Mouse (Mus musculus) forebrain, embryonic 12.5 days (tissue): ENCODE results near the gene Boc. TPM values are rescaled to one million over a fixed set of nuclear protein-coding genes. Genes with fewer than 3 reads are reported as not detected.

Experiments used
- ATAC-seq: fragments of 200-750 bp; cut with Nextera tagmentation; 2 replicates; pipeline ENCODE4 v1.8.0; 2017; ENCODE audit warnings: moderate TSS enrichment; ENCODE audit not compliant: low FRiP score
- H3K27ac ChIP-seq: fragments of 300-500 bp; sonication (generic); 2 replicates; pipeline ENCODE4 v1.5.1; 2016; ENCODE audit warnings: mild to moderate bottlenecking
- H3K27me3 ChIP-seq: fragments of 300-500 bp; sonication (generic); 2 replicates; pipeline ENCODE4 v1.6.1; 2016; ENCODE audit warnings: mild to moderate bottlenecking
- H3K36me3 ChIP-seq: fragments of 300-500 bp; sonication (generic); replicated peaks from 2 replicates; pipeline ENCODE4 v1.6.1; 2016; ENCODE audit warnings: mild to moderate bottlenecking
- H3K4me1 ChIP-seq: fragments of 300-500 bp; sonication (generic); 2 replicates; pipeline ENCODE4 v1.6.1; 2016
- H3K4me2 ChIP-seq: fragments of 300-500 bp; sonication (generic); 2 replicates; pipeline ENCODE4 v1.6.1; 2016; ENCODE audit warnings: mild to moderate bottlenecking, moderate library complexity
- H3K4me3 ChIP-seq: fragments of 300-500 bp; sonication (generic); replicated peaks from 2 replicates; pipeline ENCODE4 v1.5.1; 2016; ENCODE audit warnings: mild to moderate bottlenecking
- H3K9ac ChIP-seq: fragments of 300-500 bp; sonication (generic); 2 replicates; pipeline ENCODE4 v1.6.1; 2016; ENCODE audit warnings: mild to moderate bottlenecking
- H3K9me3 ChIP-seq: fragments of 300-500 bp; sonication (generic); 2 replicates; pipeline ENCODE4 v1.6.1; 2016
- WGBS: fragments of 180-500 bp; shearing (Covaris S2); methylation state at CpG from one replicate; pipeline ENCODE4 v1.1.7; 2016; 5-methylcytosine and 5-hydroxymethylcytosine counted together
- polyA plus RNA-seq: library from polyadenylated mRNA; unstranded; fragments of >200 nt; fragmentation: Nextera tagmentation; extraction: Ambion mirVana; gene quantifications from 2 replicates; pipeline ENCODE4 v1.2.1, GENCODE M21; 2016

The Boc gene
- polyA plus RNA-seq, 1 experiment from 2014 or later: 28.3 TPM

DNA sequence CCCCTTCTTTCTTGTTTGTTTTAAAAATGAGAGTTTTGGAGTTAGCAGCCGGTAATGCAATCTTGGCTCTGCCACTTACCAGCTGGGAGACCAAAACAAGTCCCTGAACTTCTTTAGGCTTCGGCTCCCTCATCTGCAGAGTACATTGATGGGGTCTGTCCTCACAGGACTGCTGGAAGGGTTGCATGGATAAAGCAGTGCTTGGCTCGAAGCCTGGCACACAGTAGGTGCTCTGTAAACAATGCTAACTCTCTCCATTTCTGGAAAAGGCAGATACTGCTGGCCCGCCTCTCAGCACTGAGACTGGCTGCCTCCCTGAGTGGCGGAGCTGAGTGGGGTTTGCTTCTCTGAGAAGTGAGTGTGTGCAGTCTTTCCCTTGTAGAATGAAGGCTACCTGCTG is 7.2 kb downstream of the Boc start:
- Histone ChIP-seq H3K4me1 (peaks cover 85% of the 10 kb centered on the region), H3K4me3 (no peak overlapping the region)

DNA sequence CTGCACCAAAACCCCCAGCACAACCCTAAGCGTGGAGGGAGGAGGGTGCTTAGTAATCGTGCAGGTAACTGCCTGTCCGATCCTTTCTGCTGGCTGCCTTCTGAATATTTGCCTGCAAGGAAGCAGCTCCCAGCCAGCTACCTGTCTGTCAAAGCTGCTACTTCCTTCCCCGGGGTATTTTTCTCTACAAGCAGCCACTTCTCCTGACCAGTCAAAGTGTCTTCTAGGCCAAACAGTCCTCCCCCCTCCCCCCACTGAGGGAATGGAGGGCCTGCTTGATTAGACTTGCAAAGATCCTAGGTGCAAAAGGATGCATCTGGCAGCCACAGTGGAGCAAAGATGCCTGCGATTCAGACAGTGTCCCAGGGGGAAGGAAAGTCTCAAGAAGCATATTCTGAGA is 7.9 kb downstream of the Boc start:
- H3K9ac ChIP-seq: peak overlapping the region; percentile 36; the same call in 1 of the 2 replicates
- no peak for ATAC-seq
- H3K4me1 ChIP-seq: peaks cover 85% of the 10 kb centered on the region

More for the DNA sequence above, 7.2 kb downstream of the Boc start:
- Histone ChIP-seq H3K9me3 (no peaks in the 10 kb centered on the region), H3K27ac (peak overlapping the region; percentile 77), H3K27me3 (no peaks in the 10 kb centered on the region), H3K9ac (no peak overlapping the region), H3K4me2 (peak overlapping the region; percentile 27), H3K36me3 (peaks cover 22% of the 10 kb centered on the region)
- peak; percentile 24; the same call in 1 of the 2 replicates for ATAC-seq
- WGBS: 32% methylated on average over 5 of the region's 5 CpGs

GRCm38 (mm10) chr16:44549867-44550679 is 8.6 kb downstream of the Boc start:
- Histone ChIP-seq H3K27me3 (no peaks in the 10 kb centered on the region), H3K4me1 (peaks cover 90% of the 10 kb centered on the region), H3K9ac (no peak overlapping the region), H3K36me3 (peaks cover 22% of the 10 kb centered on the region), H3K27ac (peak overlapping the region; percentile 77), H3K4me3 (no peak overlapping the region), H3K4me2 (no peak overlapping the region), H3K9me3 (no peaks in the 10 kb centered on the region)
- ATAC-seq: no peak
- WGBS: 60% methylated on average over 7 of the region's 7 CpGs

More for the DNA sequence above, 7.9 kb downstream of the Boc start:
- Histone ChIP-seq H3K27ac (peak overlapping the region; percentile 77), H3K27me3 (no peaks in the 10 kb centered on the region), H3K36me3 (peaks cover 22% of the 10 kb centered on the region), H3K4me3 (no peak overlapping the region), H3K9me3 (no peaks in the 10 kb centered on the region), H3K4me2 (peak overlapping the region; percentile 27)
- 34% methylated on average over 5 of the region's 5 CpGs for WGBS

GRCm38 (mm10) chr16:44549381-44549780 is 9.3 kb downstream of the Boc start:
- WGBS: 85% methylated on average over 6 of the region's 6 CpGs
- Histone ChIP-seq H3K27ac (no peak overlapping the region), H3K4me1 (peaks cover 91% of the 10 kb centered on the region), H3K9ac (no peak overlapping the region), H3K27me3 (no peaks in the 10 kb centered on the region), H3K36me3 (peaks cover 22% of the 10 kb centered on the region), H3K4me3 (no peak overlapping the region), H3K9me3 (no peaks in the 10 kb centered on the region), H3K4me2 (no peak overlapping the region)
- ATAC-seq: no peak

DNA sequence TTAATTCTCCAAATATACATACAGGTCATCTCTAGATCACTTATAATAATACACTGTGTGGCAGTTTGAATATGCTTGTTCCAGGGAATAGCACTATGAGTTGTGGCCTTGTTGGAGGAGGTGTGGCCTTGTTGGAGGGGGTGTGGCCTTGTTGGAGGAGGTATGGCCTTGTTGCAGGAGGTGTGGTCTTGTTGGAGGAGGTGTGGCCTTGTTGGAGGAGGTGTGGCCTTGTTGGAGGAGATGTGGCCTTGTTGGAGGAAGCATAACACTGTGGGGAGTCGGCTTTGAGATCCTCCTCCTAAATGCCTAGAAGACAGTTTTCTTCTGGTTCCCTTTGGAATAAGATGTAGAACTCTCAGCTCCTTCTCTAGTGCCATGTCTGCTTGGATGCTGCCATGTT is 10.7 kb downstream of the Boc start:
- peaks cover 22% of the 10 kb centered on the region for H3K36me3 ChIP-seq
- no peaks in the 10 kb centered on the region for H3K9me3 ChIP-seq
- H3K27ac ChIP-seq: no peak overlapping the region
- no peak overlapping the region for H3K4me3 ChIP-seq
- H3K4me2 ChIP-seq: no peak overlapping the region
- WGBS: 100% methylated on average over 1 of the region's 1 CpGs
- H3K9ac ChIP-seq: no peak overlapping the region
- no peak for ATAC-seq
- peaks cover 90% of the 10 kb centered on the region for H3K4me1 ChIP-seq
- H3K27me3 ChIP-seq: no peaks in the 10 kb centered on the region

DNA sequence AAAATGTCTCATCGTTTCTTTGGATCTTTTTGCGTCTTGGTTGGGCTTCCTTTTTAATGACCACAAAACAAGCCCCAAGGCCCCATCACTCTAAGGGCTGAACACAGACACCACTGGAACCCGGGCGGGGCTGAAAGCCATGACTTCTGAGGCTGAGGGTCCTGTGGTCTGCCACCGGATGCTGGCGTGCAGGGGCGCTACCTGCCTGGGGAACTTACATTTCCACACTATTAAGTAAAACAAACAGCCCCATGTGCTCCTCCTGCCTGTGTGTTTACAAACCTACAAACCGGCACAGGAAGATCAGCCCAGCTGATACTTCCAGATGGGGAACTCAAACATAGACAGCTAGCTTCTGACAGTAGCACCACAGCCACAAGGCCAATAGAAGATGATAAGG is 11.9 kb downstream of the Boc start:
- no peak overlapping the region for H3K4me3 ChIP-seq
- no peak overlapping the region for H3K4me2 ChIP-seq
- no peaks in the 10 kb centered on the region for H3K9me3 ChIP-seq
- WGBS: 84% methylated on average over 8 of the region's 8 CpGs
- H3K27ac ChIP-seq: 0 out of 2 replicates have a peak overlapping the region, but pooled peaks have one; percentile 31
- peaks cover 22% of the 10 kb centered on the region for H3K36me3 ChIP-seq
- H3K9ac ChIP-seq: no peak overlapping the region
- ATAC-seq: no peak
- peaks cover 90% of the 10 kb centered on the region for H3K4me1 ChIP-seq
- no peaks in the 10 kb centered on the region for H3K27me3 ChIP-seq

DNA sequence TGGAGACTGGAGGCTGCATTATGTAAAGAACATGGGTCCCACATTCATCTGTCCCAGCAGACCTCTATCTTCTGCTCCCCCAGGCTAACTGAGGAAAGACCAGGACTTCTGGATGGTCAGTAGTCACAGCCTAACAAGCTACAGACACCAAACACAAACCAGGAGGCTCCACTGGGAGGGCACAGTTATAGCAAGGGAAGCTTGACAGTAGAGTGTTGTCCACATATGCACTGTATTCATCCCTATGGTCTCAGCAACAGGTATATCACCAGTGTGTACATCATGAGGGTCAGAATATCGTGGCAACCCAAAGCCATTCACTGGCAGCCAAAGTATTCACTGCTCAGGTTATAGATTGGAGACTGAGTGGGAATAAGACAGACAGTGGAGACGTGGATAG is 12.8 kb downstream of the Boc start:
- no peaks in the 10 kb centered on the region for H3K27me3 ChIP-seq
- no peak overlapping the region for H3K9ac ChIP-seq
- WGBS: 79% methylated on average over 2 of the region's 2 CpGs
- H3K4me2 ChIP-seq: no peak overlapping the region
- H3K36me3 ChIP-seq: peaks cover 22% of the 10 kb centered on the region
- peaks cover 90% of the 10 kb centered on the region for H3K4me1 ChIP-seq
- no peak overlapping the region for H3K4me3 ChIP-seq
- ATAC-seq: no peak
- no peak overlapping the region for H3K27ac ChIP-seq
- H3K9me3 ChIP-seq: no peaks in the 10 kb centered on the region

- Histone ChIP-seq H3K9ac (no peak overlapping the region), H3K4me3 (no peak overlapping the region), H3K27ac (0 out of 2 replicates have a peak overlapping the region, but pooled peaks have one; percentile 2), H3K27me3 (no peaks in the 10 kb centered on the region), H3K4me1 (peaks cover 90% of the 10 kb centered on the region), H3K9me3 (no peaks in the 10 kb centered on the region), H3K4me2 (no peak overlapping the region), H3K36me3 (peaks cover 22% of the 10 kb centered on the region)
- no peak for ATAC-seq
- WGBS: 32% methylated on average over 7 of the region's 7 CpGs
These were observed 13.5 kb downstream of the Boc start for GRCm38 (mm10) chr16:44545153-44545552.

DNA sequence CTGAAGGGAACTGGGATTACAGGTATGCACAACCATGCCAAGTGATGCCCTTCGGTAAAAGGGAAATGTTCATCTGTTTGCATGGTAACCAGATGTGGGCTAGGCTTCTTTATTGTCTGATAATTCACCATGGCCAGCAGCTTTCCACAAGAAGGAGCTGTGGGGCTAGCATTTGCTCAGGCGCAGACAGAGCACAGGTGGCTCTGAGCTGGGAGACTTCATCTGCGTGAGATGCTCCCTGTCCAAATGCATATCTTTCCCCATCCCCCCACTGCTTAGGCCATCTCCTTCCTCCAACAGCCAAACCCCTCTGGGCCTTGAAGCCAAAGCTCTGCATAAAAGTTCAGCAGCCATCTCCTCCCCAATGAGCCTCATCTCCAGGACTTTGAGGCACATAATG is 15.6 kb downstream of the Boc start:
- Histone ChIP-seq H3K4me1 (peaks cover 94% of the 10 kb centered on the region), H3K27ac (0 out of 2 replicates have a peak overlapping the region, but pooled peaks have one; percentile 27), H3K36me3 (peaks cover 11% of the 10 kb centered on the region), H3K4me3 (no peak overlapping the region), H3K4me2 (no peak overlapping the region), H3K9ac (no peak overlapping the region), H3K9me3 (no peaks in the 10 kb centered on the region), H3K27me3 (no peaks in the 10 kb centered on the region)
- 55% methylated on average over 3 of the region's 3 CpGs for WGBS
- ATAC-seq: no peak

DNA sequence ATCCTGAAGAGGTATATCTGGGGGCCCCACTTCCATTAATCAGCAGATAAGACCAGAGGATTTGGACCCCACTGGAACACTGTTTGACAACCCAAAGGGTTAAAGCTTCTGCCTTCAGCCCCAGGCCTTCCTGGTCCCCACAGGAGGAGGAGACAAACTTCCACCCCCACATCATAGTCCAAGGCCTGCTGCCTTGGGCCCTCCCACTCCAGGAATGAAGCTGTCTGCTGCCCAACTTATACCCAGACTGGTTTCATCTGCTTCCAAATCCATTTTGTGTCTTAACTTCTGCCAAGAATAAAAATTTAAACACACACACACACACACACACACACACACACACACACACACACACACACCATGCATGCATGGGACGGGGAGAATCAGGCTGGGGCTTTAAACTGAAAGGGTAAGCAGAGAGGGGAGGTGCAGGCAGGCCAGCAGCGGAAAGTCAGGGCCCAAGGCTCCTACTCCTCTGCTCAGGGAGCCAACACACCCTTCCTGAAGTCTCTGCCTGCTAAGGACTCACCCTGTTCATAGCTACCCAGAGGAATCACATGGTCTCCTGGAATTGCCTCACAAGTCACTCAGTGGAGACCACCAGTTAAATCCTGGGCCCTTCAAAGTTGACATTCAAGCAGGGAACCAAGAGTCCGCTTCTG is 16.5 kb downstream of the Boc start:
- Histone ChIP-seq H3K36me3 (peaks cover 2% of the 10 kb centered on the region; the same call in 1 of the 2 replicates), H3K9ac (no peak overlapping the region), H3K4me1 (peaks cover 91% of the 10 kb centered on the region), H3K4me2 (peak overlapping the region; percentile 10; the same call in 1 of the 2 replicates), H3K9me3 (no peaks in the 10 kb centered on the region), H3K27ac (peak overlapping the region; percentile 27; the same call in 1 of the 2 replicates), H3K27me3 (no peaks in the 10 kb centered on the region), H3K4me3 (no peak overlapping the region)
- 65% methylated on average over 3 of the region's 3 CpGs for WGBS
- no peak for ATAC-seq

- Histone ChIP-seq H3K9me3 (no peaks in the 10 kb centered on the region), H3K27ac (no peak overlapping the region), H3K4me3 (no peak overlapping the region), H3K36me3 (no peaks in the 10 kb centered on the region), H3K4me1 (peaks cover 90% of the 10 kb centered on the region), H3K4me2 (no peak overlapping the region), H3K27me3 (no peaks in the 10 kb centered on the region), H3K9ac (no peak overlapping the region)
- no peak for ATAC-seq
- 77% methylated on average over 8 of the region's 8 CpGs for WGBS
These were observed 19.1 kb downstream of the Boc start for GRCm38 (mm10) chr16:44539611-44540010.
